In the genomic region with DNA sequence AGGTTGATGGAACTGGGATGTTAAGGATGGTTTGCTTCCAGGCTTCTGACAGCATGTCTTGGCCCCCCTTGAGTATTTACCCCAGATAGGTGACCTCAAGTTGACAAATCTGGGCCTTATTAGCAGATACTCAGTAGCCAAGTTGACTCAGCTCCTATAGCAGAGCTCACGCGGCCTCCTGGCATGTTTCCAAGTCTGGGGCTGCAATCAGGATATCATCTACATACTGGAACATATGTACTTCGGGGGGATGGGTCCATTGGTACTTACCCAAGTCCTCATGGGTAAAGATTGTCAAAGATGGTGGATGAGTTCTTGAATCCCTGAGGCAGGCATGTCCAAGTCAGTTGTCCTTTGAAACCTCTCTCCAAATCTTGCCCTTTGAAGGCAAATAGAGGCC, we compare ENCODE assay signal across 22 mouse cellular contexts.
DNase-seq lines count a peak whose midpoint lies in the region; ATAC-seq and TF ChIP-seq lines count a peak whose summit lies in the region.
"Had no signal": no experiment of that assay in that cellular context is flagged by ENCODE, and none has a peak within 500 bp of the region (broad histone marks: within the 10 kb centered on the region; RNA-seq: fewer than 3 reads in every experiment).

No protein-coding gene starts in this region.

- no peak overlapping the region for H3K4me2 ChIP-seq in lung, embryonic 14.5 days
- H3K4me2 ChIP-seq: embryonic facial prominence, embryonic 15.5 days; heart, embryonic 12.5 days; hindbrain, embryonic 12.5 days; limb, embryonic 13.5 days; liver, embryonic 13.5 days; lung, embryonic 15.5 days had no signal

- H3K36me3 ChIP-seq in lung, embryonic 14.5 days (ENCODE audit: insufficient read depth): no peaks in the 10 kb centered on the region
- H3K36me3 ChIP-seq in MEL (ENCODE audit: control insufficient read depth in 1 of 2, insufficient read depth in 2 of 2, low read length in 2 of 2): no peaks in the 10 kb centered on the region
- H3K36me3 ChIP-seq: embryonic facial prominence, embryonic 15.5 days; forebrain, embryonic 10.5 days; heart, embryonic 12.5 days; hindbrain, embryonic 12.5 days; limb, embryonic 13.5 days; liver, embryonic 13.5 days; lung, embryonic 15.5 days; midbrain, embryonic 10.5 days had no signal

- no peak for TF ChIP-seq RAD21 in MEL (IDR thresholded peaks at IDR 0.05; ENCODE audit: low read depth, low read length)

- peak; percentile 21 to 22 for DNase-seq in cerebellum, postnatal 36 days
- no peak for DNase-seq in cerebellum, adult 11 months
- peak; percentile 61 for DNase-seq in lung, embryonic 14.5 days
- no peak for DNase-seq in lung, postnatal 4 days
- no peak for DNase-seq in MEL (ENCODE audit: low read depth, low spot score)
- DNase-seq in brain, adult 2 months (ENCODE audit: low read depth, low spot score): peak; percentile 35
- no peak for DNase-seq in B cell, adult 2 months
- DNase-seq: adrenal gland, postnatal 36 days; gastrocnemius, postnatal 10 days; heart, adult 11 months; heart, postnatal 14 days; liver, embryonic 13.5 days; right cerebral cortex, postnatal 4 days had no signal

- H3K79me2 ChIP-seq in MEL (ENCODE audit: control insufficient read depth, insufficient read depth, low read length, poor library complexity): no peaks in the 10 kb centered on the region

- no peak overlapping the region for H3K9ac ChIP-seq in lung, embryonic 14.5 days
- H3K9ac ChIP-seq in MEL (ENCODE audit: control insufficient read depth, low read depth, low read length, poor library complexity, severe bottlenecking): no peak overlapping the region
- H3K9ac ChIP-seq: embryonic facial prominence, embryonic 15.5 days; heart, embryonic 12.5 days; hindbrain, embryonic 12.5 days; limb, embryonic 13.5 days; liver, embryonic 13.5 days; lung, embryonic 15.5 days had no signal

- TF ChIP-seq POLR2A in MEL (IDR thresholded peaks at IDR 0.05; ENCODE audit: control insufficient read depth in 1 of 2, insufficient read depth in 1 of 2, low read depth in 1 of 2, low read length in 2 of 2, poor library complexity in 1 of 2): no peak

- H3K9me3 ChIP-seq in lung, embryonic 14.5 days (ENCODE audit: low read depth, low read length): no peaks in the 10 kb centered on the region
- H3K9me3 ChIP-seq in MEL (replicated peaks; ENCODE audit: insufficient read depth, low read length): no peaks in the 10 kb centered on the region
- H3K9me3 ChIP-seq: embryonic facial prominence, embryonic 15.5 days; forebrain, embryonic 10.5 days; heart, embryonic 12.5 days; hindbrain, embryonic 12.5 days; limb, embryonic 13.5 days; liver, embryonic 13.5 days; lung, embryonic 15.5 days; midbrain, embryonic 10.5 days had no signal

- H3K4me3 ChIP-seq in lung, embryonic 14.5 days (ENCODE audit: low read depth, low read length): no peak overlapping the region
- no peak overlapping the region for H3K4me3 ChIP-seq in MEL (ENCODE audit: control insufficient read depth in 1 of 2, insufficient read depth in 1 of 2, low read depth in 2 of 2, low read length in 2 of 2)
- H3K4me3 ChIP-seq: embryonic facial prominence, embryonic 15.5 days; forebrain, embryonic 10.5 days; heart, embryonic 12.5 days; hindbrain, embryonic 12.5 days; limb, embryonic 13.5 days; liver, embryonic 13.5 days; lung, embryonic 15.5 days; midbrain, embryonic 10.5 days had no signal

- no peak for ATAC-seq in lung, embryonic 14.5 days (ENCODE audit: insufficient read depth)
- ATAC-seq: activated CD4-positive, CD25-positive, alpha-beta regulatory T cell, adult 4 months had no signal

- no peak overlapping the region for H3K27ac ChIP-seq in lung, embryonic 14.5 days (ENCODE audit: low read depth)
- no peak overlapping the region for H3K27ac ChIP-seq in MEL (ENCODE audit: control insufficient read depth, low read depth, low read length)
- H3K27ac ChIP-seq: embryonic facial prominence, embryonic 15.5 days; forebrain, embryonic 10.5 days; hindbrain, embryonic 12.5 days; limb, embryonic 13.5 days; liver, embryonic 13.5 days; lung, embryonic 15.5 days; macrophage; midbrain, embryonic 10.5 days had no signal

- TF ChIP-seq CTCF in lung, embryonic 14.5 days (IDR thresholded peaks at IDR 0.05; ENCODE audit: low read depth): no peak
- no peak for TF ChIP-seq CTCF in MEL (IDR thresholded peaks at IDR 0.05 in 2 of 3, conservative IDR thresholded peaks at IDR 0.05 in 1 of 3; ENCODE audit: control insufficient read depth in 1 of 3, insufficient read depth in 1 of 3, low read depth in 2 of 3, low read length in 3 of 3, poor library complexity in 1 of 3, severe bottlenecking in 1 of 3)

- 31% methylated on average over 3 of the region's 3 CpGs for WGBS in lung, embryonic 14.5 days

- no peaks in the 10 kb centered on the region for H3K4me1 ChIP-seq in lung, embryonic 14.5 days (ENCODE audit: insufficient read depth)
- H3K4me1 ChIP-seq in MEL (ENCODE audit: control insufficient read depth in 1 of 2, insufficient read depth in 2 of 2, low read length in 2 of 2): 0 out of 4 replicates have a peak, but pooled peaks cover 0 to 4% of the 10 kb centered on the region in 2 experiments
- H3K4me1 ChIP-seq: embryonic facial prominence, embryonic 15.5 days; forebrain, embryonic 10.5 days; heart, embryonic 12.5 days; hindbrain, embryonic 12.5 days; limb, embryonic 13.5 days; midbrain, embryonic 10.5 days had no signal

- H3K27me3 ChIP-seq in lung, embryonic 14.5 days (ENCODE audit: insufficient read depth, low read length): no peaks in the 10 kb centered on the region
- no peaks in the 10 kb centered on the region for H3K27me3 ChIP-seq in MEL (ENCODE audit: control insufficient read depth in 1 of 2, insufficient read depth in 2 of 2, low read length in 2 of 2)
- H3K27me3 ChIP-seq: embryonic facial prominence, embryonic 15.5 days; heart, embryonic 12.5 days; hindbrain, embryonic 12.5 days; limb, embryonic 13.5 days; liver, embryonic 13.5 days; lung, embryonic 15.5 days had no signal

- no peak for TF ChIP-seq EP300 in MEL (IDR thresholded peaks at IDR 0.05; ENCODE audit: low read depth in 1 of 2, low read length in 2 of 2)

TF ChIP-seq in MEL, 35 proteins besides CTCF, POLR2A, EP300 and RAD21:
- no peak for TF ChIP-seq GABPA (IDR thresholded peaks at IDR 0.05; ENCODE audit: low read depth, low read length)
- TF ChIP-seq ETS1 (IDR thresholded peaks at IDR 0.05; ENCODE audit: low read depth, low read length): 0 out of 2 replicates have a peak, but pooled peaks have one; percentile 8
- no peak; the same call in 1 of the 2 replicates for TF ChIP-seq RCOR1 (IDR thresholded peaks at IDR 0.05; ENCODE audit: low read depth, low read length)
- TF ChIP-seq BHLHE40 (IDR thresholded peaks at IDR 0.05; ENCODE audit: borderline replicate concordance, low read depth, low read length): peak; percentile 53; the same call in 1 of the 2 replicates
- TF ChIP-seq USF1 (IDR thresholded peaks at IDR 0.05; ENCODE audit: low read depth, low read length): no peak
- TF ChIP-seq NELFE (IDR thresholded peaks at IDR 0.05; ENCODE audit: low read depth, low read length): no peak

Comparison
In these comparisons a context has a peak if more than half of its experiments do, and no peak if none do; other contexts are left out.
1. DNase-seq: peak in cerebellum, postnatal 36 days (2 of 2), lung, embryonic 14.5 days (single experiment) and brain, adult 2 months (single experiment); none in cerebellum, adult 11 months (single experiment), lung, postnatal 4 days (0 of 2), MEL (single experiment) and B cell, adult 2 months (0 of 2).